Mouse (Mus musculus) large intestine, adult 2 months (tissue): ENCODE measurements around the gene Zzz3. TPM values are rescaled to one million over a fixed set of nuclear protein-coding genes. Genes with fewer than 3 reads are reported as not detected.

ENCODE experiments used
- DNase-seq: peaks from one replicate; pipeline ENCODE4 v3.0.0-alpha.2; 2012; ENCODE audit warnings: low read depth, low spot score
- WGBS: fragments of 180-500 bp; shearing (Covaris S2); methylation state at CpG from one replicate; pipeline ENCODE4 v1.1.7; 2018; 5-methylcytosine and 5-hydroxymethylcytosine counted together
- polyA plus RNA-seq: library from polyadenylated mRNA; depleted of rRNA; stranded (reverse); fragments of >200 nt; gene quantifications from 2 replicates; pipeline ENCODE4 v1.2.3, GENCODE M21; 2012; rRNA removed

Gene Zzz3
- polyA plus RNA-seq, 1 experiment, result 15.8 TPM

GRCm38 (mm10) chr3:152484206-152484605, 88.9 kb downstream of the Zzz3 start:
- 46% methylated on average over 6 of the region's 6 CpGs for WGBS

GRCm38 (mm10) chr3:152488964-152489363, 93.7 kb downstream of the Zzz3 start:
- WGBS, result 85% methylated on average over 4 of the region's 4 CpGs
- DNase-seq, result no peak

More at GRCm38 (mm10) chr3:152484206-152484605, 88.9 kb downstream of the Zzz3 start:
- DNase-seq, result no peak

- DNase-seq, result no peak
- 73% methylated on average over 5 of the region's 5 CpGs for WGBS
These were observed 95.2 kb downstream of the Zzz3 start for GRCm38 (mm10) chr3:152490423-152490822.

DNA sequence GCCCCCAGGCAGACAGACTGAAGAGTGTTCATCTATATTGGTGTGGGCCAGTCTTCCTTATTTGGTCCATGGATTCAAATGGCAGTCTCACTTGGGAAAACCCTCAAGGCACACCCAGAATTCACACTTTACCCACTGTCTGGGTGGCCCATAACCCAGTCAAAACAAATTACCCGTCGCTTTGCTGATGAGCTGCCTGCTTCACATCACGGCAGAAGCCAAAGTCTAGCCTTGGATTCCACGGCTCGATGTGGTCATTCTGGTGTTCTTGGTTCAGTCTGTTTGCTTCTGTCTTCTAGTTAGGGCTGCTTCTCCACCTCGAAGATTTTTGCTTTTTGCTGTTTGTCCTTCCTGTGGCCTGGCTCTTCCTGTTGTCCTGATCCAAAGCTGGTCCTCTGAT, 97.0 kb downstream of the Zzz3 start:
- no peak for DNase-seq
- 78% methylated on average over 6 of the region's 6 CpGs for WGBS

- 74% methylated on average over 2 of the region's 2 CpGs for WGBS
- DNase-seq, result no peak
These were observed 98.5 kb downstream of the Zzz3 start for GRCm38 (mm10) chr3:152493813-152494212.

GRCm38 (mm10) chr3:152494667-152495360, 99.5 kb downstream of the Zzz3 start:
- DNase-seq, result peak; percentile 24
- whole genome bisulfite sequencing, result 32% methylated on average over 12 of the region's 12 CpGs

DNA sequence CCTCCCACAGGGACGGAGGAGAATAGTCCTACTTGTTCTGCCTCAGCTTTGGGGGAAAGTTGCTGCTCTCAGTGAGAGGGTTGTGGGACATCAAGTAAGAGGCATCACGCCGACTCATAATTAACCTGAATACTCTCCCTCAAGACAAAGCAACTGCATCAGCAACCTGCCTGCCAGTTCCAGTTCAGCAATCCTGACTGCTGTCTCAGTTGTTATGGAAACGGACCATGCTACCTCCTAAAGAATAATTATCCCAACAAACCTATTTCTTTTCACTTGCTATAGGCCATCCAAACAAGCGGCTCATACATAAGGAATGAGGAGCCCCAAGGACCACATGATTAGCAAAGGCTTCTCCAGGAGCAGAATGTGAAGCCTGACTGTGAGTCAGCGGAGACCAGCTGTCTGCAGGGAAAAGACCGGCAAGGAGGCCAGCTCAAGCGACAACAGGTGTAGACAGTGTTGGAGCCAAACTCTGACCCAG, 100.2 kb downstream of the Zzz3 start:
- no peak for DNase-seq
- 87% methylated on average over 8 of the region's 8 CpGs for WGBS

DNA sequence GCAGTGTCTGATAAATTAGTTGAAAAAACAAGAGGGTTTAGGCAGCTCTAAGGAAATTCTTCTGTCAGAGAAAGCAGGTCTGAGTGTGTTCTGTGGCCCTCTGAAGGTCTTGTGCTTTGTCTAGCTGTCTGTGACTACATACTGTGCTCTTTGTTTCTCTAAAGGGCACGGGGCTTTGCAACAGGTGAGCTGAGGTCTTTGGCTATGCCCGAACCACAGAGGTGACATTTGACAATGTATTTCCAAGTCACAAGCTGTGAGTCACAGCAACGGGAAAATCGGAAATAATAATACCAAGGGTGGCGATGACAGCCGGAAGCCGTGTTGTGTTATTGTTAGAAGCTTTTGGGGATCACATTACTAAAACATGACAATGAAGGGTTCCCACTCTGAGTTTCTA, 101.8 kb downstream of the Zzz3 start:
- WGBS, result 78% methylated on average over 7 of the region's 7 CpGs
- DNase-seq, result no peak

DNA sequence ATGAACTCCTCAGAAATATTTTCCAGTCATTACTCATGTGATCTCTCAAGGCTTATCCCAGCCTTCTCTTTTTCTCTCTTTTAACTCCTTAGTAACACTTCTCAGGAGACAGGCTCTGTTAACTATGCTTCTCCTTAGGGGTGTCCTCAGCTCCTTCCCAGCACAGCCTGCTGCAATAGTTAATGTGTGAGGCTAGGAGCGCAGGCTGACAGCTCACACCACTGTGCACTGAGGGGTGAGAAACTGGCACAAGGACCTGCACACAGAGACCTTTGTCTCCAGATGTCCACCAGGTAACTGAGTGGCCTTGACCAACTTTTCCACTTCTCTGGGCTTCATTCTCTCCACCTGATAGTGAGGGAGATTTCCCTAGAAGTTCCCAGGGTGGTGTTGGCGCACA, 102.6 kb downstream of the Zzz3 start:
- 86% methylated on average over 2 of the region's 2 CpGs for WGBS
- no peak for DNase-seq

GRCm38 (mm10) chr3:152498968-152499696, 103.9 kb downstream of the Zzz3 start:
- DNase-seq, result no peak
- WGBS, result 81% methylated on average over 2 of the region's 2 CpGs

DNA sequence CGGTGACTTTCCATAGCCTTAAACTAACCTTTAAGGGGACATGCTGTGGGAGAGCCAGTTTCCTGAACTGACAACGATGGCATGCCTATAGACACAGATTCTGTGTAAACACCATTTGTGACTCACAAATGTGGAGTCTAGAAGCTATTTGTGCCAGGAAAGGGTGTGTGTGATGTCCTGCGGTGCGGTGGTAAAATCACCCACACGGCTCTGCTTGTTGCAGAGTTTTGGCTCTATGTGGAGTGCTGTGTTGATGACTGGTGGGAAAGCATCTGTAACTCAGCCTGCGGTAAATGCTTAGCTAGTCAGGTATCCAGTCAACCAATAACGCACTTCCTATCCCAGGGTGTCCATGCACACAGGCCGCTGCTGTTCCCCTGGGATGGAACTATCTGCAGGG, 112.6 kb downstream of the Zzz3 start:
- WGBS, result 48% methylated on average over 8 of the region's 8 CpGs

DNA sequence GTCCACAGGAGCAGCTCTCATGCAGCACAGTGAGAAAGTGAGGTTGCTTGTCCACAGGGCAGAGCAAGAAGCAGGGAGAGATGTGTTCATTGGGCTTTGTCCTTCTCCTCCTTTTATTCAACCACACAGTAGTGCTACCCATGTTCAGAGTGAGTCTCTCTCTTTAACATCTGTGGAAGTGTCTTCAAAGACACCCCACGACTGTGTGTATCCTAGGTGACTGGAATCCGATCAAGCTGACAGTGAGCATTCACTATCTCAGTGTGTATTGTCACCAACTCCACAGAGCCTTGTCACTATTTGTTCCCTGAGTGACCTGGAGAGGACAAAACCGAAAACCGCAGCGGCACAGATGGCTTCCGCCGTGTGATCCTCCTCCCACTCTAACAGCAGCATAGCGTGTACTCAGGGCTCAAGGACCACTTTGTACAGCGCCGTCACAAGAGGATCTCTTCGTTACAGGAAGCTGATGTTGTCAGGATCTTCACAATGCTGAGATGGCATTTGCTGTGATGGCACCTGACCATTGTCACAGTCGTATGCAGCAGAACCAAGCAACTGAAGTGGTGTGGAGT, 113.2 kb downstream of the Zzz3 start:
- no peak for DNase-seq
- 85% methylated on average over 12 of the region's 12 CpGs for WGBS

More for the DNA sequence above, 112.6 kb downstream of the Zzz3 start:
- DNase-seq, result no peak

- 78% methylated on average over 7 of the region's 7 CpGs for WGBS
- no peak for DNase-seq
These were observed 114.0 kb downstream of the Zzz3 start for GRCm38 (mm10) chr3:152509268-152509667.

Other genes with a start within 250 kb of the Zzz3 start
- 158 TPM in 2 replicates for gene Gipc2, start 229.2 kb upstream of the Zzz3 start, polyA plus RNA-seq
- 3.5 and 3.7 TPM in 2 replicates for gene Dnajb4, start 185.2 kb upstream of the Zzz3 start, polyA plus RNA-seq
- 37.5 and 57.3 TPM in 2 replicates for gene Fubp1, start 185.1 kb upstream of the Zzz3 start, polyA plus RNA-seq
- 0.18 and 0.40 TPM in 2 replicates for gene Nexn, start 129.1 kb upstream of the Zzz3 start, polyA plus RNA-seq
- gene Miga1, start 55.1 kb upstream of the Zzz3 start, polyA plus RNA-seq, result 4.3 and 6.0 TPM in 2 replicates
- gene Usp33, start 49.0 kb upstream of the Zzz3 start, polyA plus RNA-seq, result 12.3 and 24.2 TPM in 2 replicates